Mouse (Mus musculus): ENCODE measurements at regions not wholly inside any gene's neighbourhood (a gene's known extent, or its start where the extent isn't known, plus 50 kb on each side); places are given as distances from the start of the nearest gene placed in this dataset.

DNA sequence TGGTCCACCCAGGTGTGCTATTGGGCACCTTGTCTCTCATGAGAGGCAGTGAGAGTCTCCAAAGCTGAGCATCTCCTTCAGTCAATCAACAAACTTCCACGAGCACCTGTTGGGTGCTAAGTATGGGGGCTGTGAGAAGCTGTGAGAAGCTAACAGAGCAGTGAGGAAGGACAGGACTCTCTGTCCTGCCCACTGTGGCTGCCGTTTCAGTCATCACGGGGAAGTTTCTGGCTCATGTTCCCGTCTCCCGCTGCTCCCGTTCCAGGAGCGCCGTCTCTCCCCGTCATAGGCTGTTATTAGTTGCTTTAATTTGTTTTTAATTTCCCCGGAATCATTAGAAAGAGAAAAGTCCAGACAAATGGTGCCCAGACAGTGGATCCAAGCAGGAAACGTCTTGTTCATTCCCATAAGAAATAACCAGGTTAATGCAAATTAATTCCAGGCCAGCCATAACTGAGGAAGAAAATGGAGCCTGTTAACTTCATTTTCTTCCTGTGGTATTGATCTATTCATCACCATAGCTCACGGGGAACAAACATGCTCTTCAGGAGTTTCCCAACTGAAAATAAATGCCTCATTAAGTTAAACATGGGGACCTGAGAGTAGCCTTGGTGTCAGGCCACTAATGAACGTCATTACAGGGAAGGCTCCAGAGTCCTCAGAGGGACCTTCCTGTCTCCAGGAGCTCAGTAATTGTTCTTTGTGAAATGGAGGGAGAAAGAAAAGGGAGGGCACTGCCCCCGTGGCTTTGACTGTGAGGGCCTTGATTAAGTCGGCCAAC is 70.3 kb downstream of the Matn1 start:
- ATAC-seq (replicated peaks; ENCODE audit: low read depth, poor library complexity, severe bottlenecking) = no peak

GRCm38 (mm10) chr4:131015156-131015555 is 71.0 kb downstream of the Matn1 start:
- ATAC-seq (replicated peaks; ENCODE audit: low read depth, poor library complexity, severe bottlenecking) = no peak

- no peak for ATAC-seq (replicated peaks; ENCODE audit: low read depth, poor library complexity, severe bottlenecking)
Measured at GRCm38 (mm10) chr4:131023601-131024000, 79.4 kb downstream of the Matn1 start.

DNA sequence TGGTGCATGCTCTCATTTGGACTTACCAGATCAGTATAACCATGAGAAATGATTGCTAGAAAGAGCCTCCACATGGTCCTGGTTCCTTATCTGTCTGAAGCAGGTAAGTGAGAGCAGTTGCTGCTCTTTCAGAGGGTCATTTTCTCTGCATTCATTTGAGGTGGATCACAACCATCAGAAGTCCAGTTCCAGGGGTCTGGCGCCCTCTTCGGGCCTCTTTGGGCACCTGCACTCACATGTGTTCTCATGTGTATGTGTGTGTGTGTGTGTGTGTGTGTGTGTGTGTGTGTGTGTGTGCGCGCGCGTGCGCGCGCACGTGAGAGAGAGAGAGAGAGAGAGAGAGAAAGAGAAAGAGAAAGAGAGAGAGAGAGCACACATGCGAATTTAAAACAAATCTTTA is 92.1 kb downstream of the Matn1 start:
- no peak for ATAC-seq (replicated peaks; ENCODE audit: low read depth, poor library complexity, severe bottlenecking)

- ATAC-seq (replicated peaks; ENCODE audit: low read depth, poor library complexity, severe bottlenecking) = no peak
Measured at GRCm38 (mm10) chr4:131037179-131037578, 93.0 kb downstream of the Matn1 start.

DNA sequence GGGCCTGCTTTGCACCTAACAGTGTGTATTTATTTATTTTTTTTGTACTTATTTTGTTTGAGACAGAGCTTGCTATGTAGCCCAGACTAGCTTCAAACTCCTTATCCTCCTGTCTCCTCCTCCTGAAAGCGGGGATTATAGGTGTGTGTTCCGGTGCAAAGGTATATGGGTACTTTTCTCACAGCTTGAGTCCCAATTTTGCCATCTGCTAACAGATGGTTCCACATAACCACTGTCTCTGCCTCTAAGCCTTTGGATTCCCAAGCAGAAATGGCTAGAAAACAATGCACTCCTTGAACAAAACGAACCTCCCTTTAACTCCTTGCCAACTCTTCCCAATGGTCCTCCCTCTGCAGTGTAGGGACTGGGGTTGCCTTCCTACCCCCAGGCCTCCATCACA is 95.5 kb downstream of the Matn1 start:
- ATAC-seq (replicated peaks; ENCODE audit: low read depth, poor library complexity, severe bottlenecking) = no peak

GRCm38 (mm10) chr4:131041210-131041609 is 97.0 kb downstream of the Matn1 start:
- ATAC-seq (replicated peaks; ENCODE audit: low read depth, poor library complexity, severe bottlenecking) = no peak

- no peak for ATAC-seq (replicated peaks; ENCODE audit: low read depth, poor library complexity, severe bottlenecking)
Measured at GRCm38 (mm10) chr4:131046101-131046500, 101.9 kb downstream of the Matn1 start.

DNA sequence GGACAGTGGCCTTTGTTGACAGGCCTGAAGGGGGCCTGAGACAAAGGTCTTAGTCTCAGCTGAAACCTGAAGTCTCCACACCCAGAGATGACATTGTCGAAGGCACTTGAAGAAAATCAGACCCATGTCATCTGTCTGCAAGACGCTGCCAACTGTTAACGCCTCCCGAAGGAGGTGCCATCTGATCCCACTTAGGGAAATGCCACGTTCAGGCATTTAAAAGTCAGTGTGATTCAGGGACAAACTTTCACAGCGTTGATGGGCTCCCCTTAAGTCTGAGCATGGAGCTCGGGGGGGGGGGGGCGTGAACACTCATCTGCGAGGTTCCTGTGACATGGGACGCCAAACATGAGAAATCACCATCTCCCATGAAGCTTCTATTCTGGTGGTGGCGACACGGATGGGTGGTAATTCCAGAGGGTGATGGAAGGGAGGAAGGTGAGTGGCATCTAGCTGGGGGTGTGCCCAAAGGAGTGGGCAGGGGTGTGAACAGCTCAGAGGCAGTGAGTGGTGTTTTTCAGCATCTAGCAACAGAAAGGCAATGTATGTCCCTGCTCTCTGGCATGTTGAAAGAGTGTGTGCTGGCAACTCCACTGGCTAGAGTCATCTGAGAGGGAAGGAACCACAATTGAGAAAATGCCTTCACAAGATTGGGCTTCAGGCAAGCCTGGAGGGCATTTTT is 102.9 kb downstream of the Matn1 start:
- ATAC-seq (replicated peaks; ENCODE audit: low read depth, poor library complexity, severe bottlenecking) = no peak

- ATAC-seq (replicated peaks; ENCODE audit: low read depth, poor library complexity, severe bottlenecking) = no peak
Measured at GRCm38 (mm10) chr4:131056293-131056692, 112.1 kb downstream of the Matn1 start.

GRCm38 (mm10) chr4:131059572-131059971 is 115.4 kb downstream of the Matn1 start:
- no peak for ATAC-seq (replicated peaks; ENCODE audit: low read depth, poor library complexity, severe bottlenecking)

DNA sequence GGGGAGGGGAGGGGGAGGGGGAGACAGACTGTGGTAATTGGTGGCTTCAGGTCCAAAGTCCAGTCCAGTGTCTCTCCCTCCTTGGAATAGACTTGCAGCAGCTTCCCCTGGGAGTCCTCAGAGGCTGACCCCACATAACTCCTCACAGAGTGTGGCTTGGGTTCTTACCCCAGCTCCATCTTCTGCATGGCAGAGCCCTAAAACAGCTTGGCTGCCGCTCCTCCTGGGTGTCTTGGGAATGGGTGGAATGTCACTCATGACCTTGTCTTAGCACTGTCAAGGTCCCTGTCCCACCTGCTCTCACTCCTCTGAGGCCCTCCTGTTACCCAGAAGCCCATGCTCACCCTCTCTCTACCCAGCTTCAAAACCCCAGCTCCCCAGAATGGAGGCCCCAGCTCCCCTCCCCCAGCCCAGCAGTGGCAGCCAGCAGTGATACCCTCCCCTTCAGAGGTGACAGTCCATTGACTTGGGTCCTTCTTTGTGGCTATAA is 116.1 kb downstream of the Matn1 start:
- ATAC-seq (replicated peaks; ENCODE audit: low read depth, poor library complexity, severe bottlenecking) = no peak

DNA sequence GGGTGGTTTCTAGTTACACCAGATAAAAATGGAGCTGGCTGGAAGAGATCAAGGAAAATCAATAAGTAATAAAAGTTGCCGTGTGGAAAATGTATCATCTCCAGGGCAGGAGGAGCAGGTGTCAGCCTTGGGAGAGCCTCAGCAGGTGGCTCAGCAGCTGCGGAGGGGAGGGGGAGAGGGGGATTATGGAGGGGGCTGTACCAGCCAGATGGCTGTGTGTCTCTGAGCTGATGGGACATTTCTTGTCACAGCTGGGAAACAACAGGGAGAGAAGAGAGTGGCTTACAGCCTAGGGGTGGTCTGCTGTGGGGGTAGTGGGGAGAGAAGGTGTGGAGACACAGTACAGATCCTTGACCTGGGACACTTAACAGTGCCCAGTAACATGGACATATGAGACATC is 116.5 kb downstream of the Matn1 start:
- ATAC-seq (replicated peaks; ENCODE audit: low read depth, poor library complexity, severe bottlenecking) = no peak

GRCm38 (mm10) chr4:131062592-131062991 is 118.4 kb downstream of the Matn1 start:
- ATAC-seq (replicated peaks; ENCODE audit: low read depth, poor library complexity, severe bottlenecking) = no peak

GRCm38 (mm10) chr4:131066186-131066939 is 122.2 kb downstream of the Matn1 start:
- ATAC-seq (replicated peaks; ENCODE audit: low read depth, poor library complexity, severe bottlenecking) = no peak

DNA sequence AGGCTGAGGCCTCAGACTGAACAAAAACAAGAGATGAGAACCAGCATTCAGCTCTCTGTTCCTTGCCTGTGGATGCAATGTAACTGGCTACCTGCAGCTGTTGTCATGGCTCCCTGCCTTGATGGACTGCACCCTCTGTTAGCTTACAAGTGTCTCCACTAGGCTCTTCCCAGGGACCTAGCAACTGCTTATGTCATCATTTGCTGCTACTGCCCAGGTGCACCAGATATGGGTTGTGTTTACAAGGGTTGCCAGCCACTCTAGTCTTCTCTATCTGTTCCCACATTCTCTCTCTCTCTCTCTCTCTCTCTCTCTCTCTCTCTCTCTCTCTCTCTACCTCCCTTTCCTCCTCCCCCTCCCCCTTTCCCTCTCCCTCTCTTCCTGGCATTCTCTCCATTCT is 126.4 kb downstream of the Matn1 start:
- ATAC-seq (replicated peaks; ENCODE audit: low read depth, poor library complexity, severe bottlenecking) = no peak

- ATAC-seq (replicated peaks; ENCODE audit: low read depth, poor library complexity, severe bottlenecking) = no peak
Measured at GRCm38 (mm10) chr4:131072623-131073022, 128.4 kb downstream of the Matn1 start.

GRCm38 (mm10) chr4:131073420-131073819 is 129.2 kb downstream of the Matn1 start:
- no peak for ATAC-seq (replicated peaks; ENCODE audit: low read depth, poor library complexity, severe bottlenecking)

GRCm38 (mm10) chr4:131075326-131075932 is 131.2 kb downstream of the Matn1 start:
- no peak for ATAC-seq (replicated peaks; ENCODE audit: low read depth, poor library complexity, severe bottlenecking)

GRCm38 (mm10) chr4:131076628-131077027 is 132.4 kb downstream of the Matn1 start:
- no peak for ATAC-seq (replicated peaks; ENCODE audit: low read depth, poor library complexity, severe bottlenecking)

All from common myeloid progenitor, adult 5-6 weeks (primary cell).